ENCODE assay signal across 21 mouse cellular contexts in the genomic region with DNA sequence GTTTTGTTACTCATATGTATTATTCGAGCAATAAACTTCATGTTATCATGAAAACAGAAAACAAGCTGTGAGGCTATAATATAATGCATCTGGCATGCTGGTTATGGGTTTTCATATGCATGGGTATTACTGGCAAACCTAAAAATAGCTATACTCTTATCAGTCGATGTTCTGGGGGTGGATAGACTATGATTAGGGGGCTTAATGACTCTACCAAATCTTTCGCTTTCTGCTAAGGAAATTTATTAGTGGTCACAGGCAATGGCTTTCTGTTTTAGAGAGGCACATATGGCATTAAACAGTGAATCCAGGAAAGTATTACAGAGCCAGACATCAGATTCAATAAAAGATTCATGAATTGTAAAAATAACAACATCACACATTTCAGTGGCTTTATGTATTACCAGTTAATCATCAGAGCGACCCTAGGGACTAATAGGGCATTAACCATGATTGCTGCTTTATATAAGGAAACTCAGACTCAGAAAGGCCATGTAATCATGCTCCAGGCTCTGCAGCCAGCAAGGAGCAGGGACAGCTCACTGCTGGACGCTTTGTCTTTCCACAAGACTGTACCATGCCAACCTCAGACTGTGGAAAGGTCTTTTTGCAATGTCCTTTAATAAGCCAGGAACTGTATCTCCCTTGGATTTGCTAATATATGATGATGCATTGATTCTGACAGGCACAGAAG. TPM values are rescaled to one million over a fixed set of nuclear protein-coding genes. Genes with fewer than 3 reads are reported as not detected.
DNase-seq lines count a peak whose midpoint lies in the region; ATAC-seq and TF ChIP-seq lines count a peak whose summit lies in the region.
"Had no signal": no experiment of that assay in that cellular context is flagged by ENCODE, and none has a peak within 500 bp of the region (broad histone marks: within the 10 kb centered on the region; RNA-seq: fewer than 3 reads in every experiment).

No protein-coding gene starts in this region.

- H3K4me3 ChIP-seq in midbrain, embryonic 13.5 days (replicated peaks), result no peak overlapping the region
- H3K4me3 ChIP-seq in midbrain, postnatal 0 days (ENCODE audit: low read depth, low read length), result no peak overlapping the region
- no peak overlapping the region for H3K4me3 ChIP-seq in neural tube, embryonic 14.5 days (ENCODE audit: low read depth, low read length)
- H3K4me3 ChIP-seq: forebrain, embryonic 10.5 days; left cerebral cortex, adult 2 months; stomach, embryonic 15.5 days had no signal

- no peak overlapping the region for H3K9ac ChIP-seq in midbrain, embryonic 13.5 days (replicated peaks)
- H3K9ac ChIP-seq in midbrain, postnatal 0 days (replicated peaks; ENCODE audit: low read length, poor library complexity, severe bottlenecking), result no peak overlapping the region
- H3K9ac ChIP-seq in neural tube, embryonic 14.5 days (replicated peaks; ENCODE audit: low read depth, low read length), result no peak overlapping the region
- H3K9ac ChIP-seq: forebrain, postnatal 0 days; liver, postnatal 0 days; stomach, embryonic 15.5 days had no signal

- H3K27ac ChIP-seq in midbrain, embryonic 13.5 days, result peak overlapping the region; percentile 16; the same call in 1 of the 2 replicates
- no peak overlapping the region for H3K27ac ChIP-seq in midbrain, postnatal 0 days (ENCODE audit: low read depth, low read length)
- peak overlapping the region; percentile 48 for H3K27ac ChIP-seq in neural tube, embryonic 14.5 days (ENCODE audit: low read depth, low read length)
- H3K27ac ChIP-seq: forebrain, embryonic 10.5 days; left cerebral cortex, adult 2 months; stomach, embryonic 15.5 days had no signal

- DNase-seq in midbrain, postnatal 0 days (ENCODE audit: low spot score), result no peak
- DNase-seq in cerebellum, adult 11-12 months, result peak; percentile 18
- DNase-seq in cerebellum, postnatal 10 days, result peak; percentile 46 to 47
- no peak for DNase-seq in layer of hippocampus, adult 8-10 months (ENCODE audit: low spot score in 2 of 2)
- no peak for DNase-seq in ovary, postnatal 14 days (ENCODE audit: low spot score)
- DNase-seq: adrenal gland, adult 2 months; forebrain, postnatal 0 days; heart, postnatal 10 days; kidney, adult 2 months; kidney, postnatal 14 days; left cerebral cortex, postnatal 4 days; liver, postnatal 0 days; lung, postnatal 10 days; thymus, adult 18-20 months had no signal

- H3K4me2 ChIP-seq in midbrain, embryonic 13.5 days (replicated peaks), result no peak overlapping the region
- H3K4me2 ChIP-seq in midbrain, postnatal 0 days (ENCODE audit: low read depth, low read length, poor library complexity, severe bottlenecking), result no peak overlapping the region
- H3K4me2 ChIP-seq in neural tube, embryonic 14.5 days (ENCODE audit: low read depth, low read length), result no peak overlapping the region
- H3K4me2 ChIP-seq: heart, embryonic 11.5 days; stomach, embryonic 15.5 days had no signal

- peak; percentile 56; the same call in 1 of the 2 replicates for ATAC-seq in midbrain, embryonic 13.5 days
- ATAC-seq in midbrain, postnatal 0 days (ENCODE audit: low FRiP score), result no peak
- ATAC-seq in neural tube, embryonic 14.5 days (ENCODE audit: low read depth), result peak; percentile 73; the same call in 1 of the 2 replicates
- ATAC-seq: inflammation-experienced regulatory T-cells, adult 6 months; liver, postnatal 0 days had no signal

- H3K27me3 ChIP-seq in midbrain, embryonic 13.5 days, result no peaks in the 10 kb centered on the region
- no peaks in the 10 kb centered on the region for H3K27me3 ChIP-seq in midbrain, postnatal 0 days (ENCODE audit: insufficient read depth, low read length)
- no peaks in the 10 kb centered on the region for H3K27me3 ChIP-seq in neural tube, embryonic 14.5 days (ENCODE audit: control insufficient read depth, insufficient read depth, low read length)
- H3K27me3 ChIP-seq: stomach, embryonic 15.5 days had no signal

- no peaks in the 10 kb centered on the region for H3K9me3 ChIP-seq in midbrain, embryonic 13.5 days
- H3K9me3 ChIP-seq in midbrain, postnatal 0 days (ENCODE audit: low read length), result no peaks in the 10 kb centered on the region
- no peaks in the 10 kb centered on the region for H3K9me3 ChIP-seq in neural tube, embryonic 14.5 days (ENCODE audit: control insufficient read depth, low read length)
- H3K9me3 ChIP-seq: forebrain, embryonic 10.5 days; stomach, embryonic 15.5 days had no signal

- TF ChIP-seq CTCF in midbrain, postnatal 0 days (IDR thresholded peaks at IDR 0.05), result no peak

- WGBS in midbrain, embryonic 13.5 days, result 75% methylated on average over 5 of the region's 5 CpGs
- WGBS in midbrain, postnatal 0 days, result 70% methylated on average over 5 of the region's 5 CpGs
- 49% methylated on average over 5 of the region's 5 CpGs for whole genome bisulfite sequencing in neural tube, embryonic 14.5 days

- no peaks in the 10 kb centered on the region; the same call in 1 of the 2 replicates for H3K4me1 ChIP-seq in midbrain, embryonic 13.5 days (replicated peaks)
- H3K4me1 ChIP-seq in midbrain, postnatal 0 days (ENCODE audit: insufficient read depth, low read length), result no peaks in the 10 kb centered on the region
- peaks cover 3% of the 10 kb centered on the region; the same call in 1 of the 2 replicates for H3K4me1 ChIP-seq in neural tube, embryonic 14.5 days (ENCODE audit: control insufficient read depth, insufficient read depth, low read length)
- H3K4me1 ChIP-seq: forebrain, embryonic 10.5 days; stomach, embryonic 15.5 days had no signal

- H3K36me3 ChIP-seq in midbrain, embryonic 13.5 days, result no peaks in the 10 kb centered on the region
- no peaks in the 10 kb centered on the region for H3K36me3 ChIP-seq in midbrain, postnatal 0 days (ENCODE audit: insufficient read depth, low read length)
- no peaks in the 10 kb centered on the region for H3K36me3 ChIP-seq in neural tube, embryonic 14.5 days (ENCODE audit: control insufficient read depth, insufficient read depth, low read length)
- H3K36me3 ChIP-seq: forebrain, embryonic 10.5 days; stomach, embryonic 15.5 days had no signal

RNA-seq across cellular contexts. Expression of gene Smc5, which starts 43.7 kb away (rescaled TPM):
- polyA plus RNA-seq in midbrain, embryonic 13.5 days (2015; fragmentation: Nextera tagmentation; extraction: Ambion mirVana), result 34.1 and 34.5 TPM in 2 replicates
- total RNA-seq in midbrain, postnatal 0 days (2014; rRNA removed), result 19.2 and 40.1 TPM in 2 replicates
- 16.3 and 20.3 TPM in 2 replicates for polyA plus RNA-seq in midbrain, postnatal 0 days (2015; fragmentation: Nextera tagmentation; extraction: Ambion mirVana)
- polyA plus RNA-seq in neural tube, embryonic 14.5 days (2014; fragmentation: Nextera tagmentation; extraction: Ambion mirVana), result 33.1 and 35.6 TPM in 2 replicates
- 10 to 100 TPM; 34.3 to 39.0 (median 36.3) TPM for total RNA-seq in layer of hippocampus, adult 8-10 months (2022)

Comparison
In these comparisons a context has a peak if more than half of its experiments do, and no peak if none do; other contexts are left out.
1. DNase-seq: peak in cerebellum, adult 11-12 months (single experiment) and cerebellum, postnatal 10 days (2 of 2); none in midbrain, postnatal 0 days (single experiment), layer of hippocampus, adult 8-10 months (0 of 2) and ovary, postnatal 14 days (single experiment).